Mouse (Mus musculus): ENCODE data around the gene Pilra. TPM values are rescaled to one million over a fixed set of nuclear protein-coding genes. Genes with fewer than 3 reads are reported as not detected.
A peak's percentile ranks its signal among the peaks of the same experiment; 100 is the strongest.
"Not testable (repeated sequence)": the region's sequence is repeated elsewhere in the genome, so short reads cannot be mapped to it uniquely, and the experiment has no call there.

Pilra gene
- polyA plus RNA-seq, 1 experiment from 2014 or later, result 2.1 TPM

DNA sequence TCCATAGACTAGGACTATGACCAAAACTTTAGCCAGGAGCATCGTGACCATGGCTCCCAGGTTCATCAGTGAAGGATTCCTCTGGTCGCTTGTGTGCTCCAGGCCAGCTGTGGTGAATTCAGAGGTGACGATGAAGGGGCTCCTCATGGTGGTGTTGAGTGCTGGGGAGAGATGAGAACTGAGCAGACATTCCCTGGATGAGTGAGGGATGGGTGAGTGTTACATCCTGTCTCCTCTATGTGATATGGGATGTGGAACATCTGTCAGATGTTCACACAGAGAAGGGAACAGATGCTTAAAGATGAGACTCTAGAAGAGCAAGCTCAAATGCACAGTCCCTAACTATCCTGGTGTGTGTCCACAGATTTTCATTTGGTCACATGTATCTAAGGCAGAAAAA lies 18.8 kb upstream of the Pilra start:
- H3K27ac ChIP-seq (replicated peaks), result not testable (repeated sequence)

GRCm38 (mm10) chr5:137850313-137850712 lies 14.2 kb upstream of the Pilra start:
- H3K9me3 ChIP-seq; ATAC-seq (ENCODE audit: extremely low read depth, insufficient number of reproducible peaks, low FRiP score, low TSS enrichment); H3K9ac ChIP-seq; H3K27ac ChIP-seq (replicated peaks); H3K4me3 ChIP-seq; H3K4me1 ChIP-seq; H3K27me3 ChIP-seq (replicated peaks); H3K36me3 ChIP-seq; H3K4me2 ChIP-seq: not testable (repeated sequence)
- WGBS, result 69% methylated on average over 1 of the region's 1 CpGs

More for the DNA sequence above, 18.8 kb upstream of the Pilra start:
- H3K9ac ChIP-seq; H3K4me2 ChIP-seq; H3K27me3 ChIP-seq (replicated peaks); ATAC-seq (ENCODE audit: extremely low read depth, insufficient number of reproducible peaks, low FRiP score, low TSS enrichment); H3K4me3 ChIP-seq; H3K36me3 ChIP-seq; H3K4me1 ChIP-seq; H3K9me3 ChIP-seq: not testable (repeated sequence)
- 54% methylated on average over 3 of the region's 3 CpGs for WGBS

- H3K9me3 ChIP-seq; ATAC-seq (ENCODE audit: extremely low read depth, insufficient number of reproducible peaks, low FRiP score, low TSS enrichment); H3K9ac ChIP-seq; H3K4me3 ChIP-seq; H3K36me3 ChIP-seq; H3K4me1 ChIP-seq; H3K27ac ChIP-seq (replicated peaks); H3K27me3 ChIP-seq (replicated peaks); H3K4me2 ChIP-seq: not testable (repeated sequence)
These were observed 1.0 kb upstream of the Pilra start for GRCm38 (mm10) chr5:137837110-137837509.

DNA sequence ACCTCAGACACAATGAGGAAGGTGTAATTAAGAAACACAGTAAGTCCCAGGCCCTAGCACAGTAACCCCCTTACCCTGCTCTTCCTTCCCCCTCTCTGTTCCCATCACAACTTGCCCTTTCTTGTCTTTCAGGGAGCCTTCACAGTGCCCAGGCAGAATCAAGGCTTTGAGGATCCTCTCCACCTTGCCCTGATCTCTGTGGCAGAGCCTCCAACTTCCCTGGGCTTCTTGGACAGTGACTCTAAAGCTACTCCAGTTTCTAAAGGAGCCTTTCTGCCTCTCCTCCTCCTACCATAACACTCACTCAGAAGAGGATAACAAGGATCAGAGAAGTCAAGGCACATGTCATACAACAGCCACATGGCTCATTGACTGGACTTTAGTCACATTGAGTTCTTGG lies 530 bp upstream of the Pilra start:
- Histone ChIP-seq H3K27ac (replicated peaks) (no peak overlapping the region), H3K4me1 (no peaks in the 10 kb centered on the region), H3K36me3 (no peaks in the 10 kb centered on the region), H3K9me3 (no peaks in the 10 kb centered on the region), H3K4me2 (no peak overlapping the region), H3K4me3 (no peak overlapping the region), H3K9ac (no peak overlapping the region), H3K27me3 (replicated peaks) (no peaks in the 10 kb centered on the region)
- no peak for ATAC-seq (ENCODE audit: extremely low read depth, insufficient number of reproducible peaks, low FRiP score, low TSS enrichment)

DNA sequence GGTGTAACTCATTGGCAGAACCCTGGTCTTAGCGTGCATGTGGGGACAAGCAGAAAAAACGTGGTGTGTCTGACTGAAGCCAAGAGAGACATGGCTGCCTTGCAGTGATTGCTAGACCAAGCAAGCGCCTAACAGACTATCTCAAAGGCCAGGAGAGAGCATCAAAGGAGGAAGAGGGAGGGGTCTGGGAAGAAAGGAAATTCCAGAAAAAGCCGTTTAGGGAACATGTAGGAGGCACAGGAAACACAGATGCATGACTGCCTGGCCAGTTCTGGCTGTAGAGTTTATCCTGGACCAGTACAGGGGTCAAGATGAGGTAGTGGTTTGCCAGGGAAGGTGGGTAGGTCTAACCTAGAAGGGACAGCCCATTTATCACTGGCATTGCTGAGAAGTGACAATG lies 2.6 kb downstream of the Pilra start:
- ATAC-seq (ENCODE audit: extremely low read depth, insufficient number of reproducible peaks, low FRiP score, low TSS enrichment), result no peak
- H3K27ac ChIP-seq (replicated peaks), result 0 out of 2 replicates have a peak overlapping the region, but pooled peaks have one; percentile 6
- no peaks in the 10 kb centered on the region for H3K9me3 ChIP-seq
- no peaks in the 10 kb centered on the region for H3K27me3 ChIP-seq (replicated peaks)
- no peaks in the 10 kb centered on the region for H3K4me1 ChIP-seq
- H3K4me2 ChIP-seq, result no peak overlapping the region
- H3K36me3 ChIP-seq, result no peaks in the 10 kb centered on the region
- H3K9ac ChIP-seq, result no peak overlapping the region
- 42% methylated on average over 4 of the region's 4 CpGs for WGBS
- H3K4me3 ChIP-seq, result no peak overlapping the region

GRCm38 (mm10) chr5:137831506-137831905 lies 4.6 kb downstream of the Pilra start:
- ATAC-seq (ENCODE audit: extremely low read depth, insufficient number of reproducible peaks, low FRiP score, low TSS enrichment), result no peak
- no peak overlapping the region for H3K4me2 ChIP-seq
- H3K9ac ChIP-seq, result no peak overlapping the region

DNA sequence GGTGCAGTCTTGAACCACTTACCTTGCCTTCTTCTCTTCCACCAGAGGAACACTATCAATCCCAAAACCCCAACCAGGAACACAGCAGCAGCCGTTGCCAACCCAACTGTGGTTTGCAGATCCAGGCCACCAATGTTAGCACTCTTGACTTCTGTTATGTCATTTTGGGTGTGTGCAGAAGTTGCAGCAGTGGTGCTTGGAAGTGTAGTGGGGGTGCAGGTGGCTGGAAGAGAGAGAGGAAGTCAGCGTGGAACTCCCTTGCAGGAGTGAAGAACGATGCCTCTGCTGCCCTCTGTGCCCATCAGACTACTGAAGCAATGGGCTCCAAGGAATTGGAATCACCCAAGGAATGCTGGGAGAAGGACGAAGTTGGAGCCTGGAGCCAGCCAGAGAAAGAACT lies 5.0 kb downstream of the Pilra start:
- WGBS, result 77% methylated on average over 4 of the region's 4 CpGs
- no peaks in the 10 kb centered on the region for H3K9me3 ChIP-seq
- H3K4me2 ChIP-seq, result no peak overlapping the region
- H3K27ac ChIP-seq (replicated peaks), result no peak overlapping the region
- no peak overlapping the region for H3K4me3 ChIP-seq
- H3K4me1 ChIP-seq, result no peaks in the 10 kb centered on the region
- ATAC-seq (ENCODE audit: extremely low read depth, insufficient number of reproducible peaks, low FRiP score, low TSS enrichment), result no peak
- no peak overlapping the region for H3K9ac ChIP-seq
- H3K27me3 ChIP-seq (replicated peaks), result no peaks in the 10 kb centered on the region
- no peaks in the 10 kb centered on the region for H3K36me3 ChIP-seq

More at GRCm38 (mm10) chr5:137831506-137831905, 4.6 kb downstream of the Pilra start:
- no peak overlapping the region for H3K27ac ChIP-seq (replicated peaks)
- no peaks in the 10 kb centered on the region for H3K4me1 ChIP-seq
- 58% methylated on average over 6 of the region's 6 CpGs for WGBS
- H3K9me3 ChIP-seq, result no peaks in the 10 kb centered on the region
- no peaks in the 10 kb centered on the region for H3K36me3 ChIP-seq
- no peak overlapping the region for H3K4me3 ChIP-seq
- H3K27me3 ChIP-seq (replicated peaks), result no peaks in the 10 kb centered on the region

GRCm38 (mm10) chr5:137830238-137830637 lies 5.8 kb downstream of the Pilra start:
- Histone ChIP-seq H3K4me2 (no peak overlapping the region), H3K4me1 (no peaks in the 10 kb centered on the region), H3K36me3 (no peaks in the 10 kb centered on the region), H3K27me3 (replicated peaks) (no peaks in the 10 kb centered on the region), H3K4me3 (no peak overlapping the region), H3K9me3 (no peaks in the 10 kb centered on the region), H3K9ac (no peak overlapping the region), H3K27ac (replicated peaks) (no peak overlapping the region)
- no peak for ATAC-seq (ENCODE audit: extremely low read depth, insufficient number of reproducible peaks, low FRiP score, low TSS enrichment)
- 70% methylated on average over 7 of the region's 7 CpGs for WGBS

GRCm38 (mm10) chr5:137828694-137829093 lies 7.4 kb downstream of the Pilra start:
- no peak overlapping the region for H3K4me2 ChIP-seq
- H3K27me3 ChIP-seq (replicated peaks), result no peaks in the 10 kb centered on the region
- no peaks in the 10 kb centered on the region for H3K9me3 ChIP-seq
- no peak overlapping the region for H3K27ac ChIP-seq (replicated peaks)
- WGBS, result 66% methylated on average over 6 of the region's 6 CpGs
- H3K9ac ChIP-seq, result no peak overlapping the region
- H3K4me1 ChIP-seq, result no peaks in the 10 kb centered on the region
- no peak for ATAC-seq (ENCODE audit: extremely low read depth, insufficient number of reproducible peaks, low FRiP score, low TSS enrichment)
- H3K4me3 ChIP-seq, result no peak overlapping the region
- no peaks in the 10 kb centered on the region for H3K36me3 ChIP-seq

GRCm38 (mm10) chr5:137826421-137826820 lies 9.7 kb downstream of the Pilra start:
- no peak overlapping the region for H3K9ac ChIP-seq
- WGBS, result 28% methylated on average over 7 of the region's 7 CpGs
- H3K4me3 ChIP-seq, result no peak overlapping the region
- no peaks in the 10 kb centered on the region for H3K27me3 ChIP-seq (replicated peaks)
- no peak overlapping the region for H3K27ac ChIP-seq (replicated peaks)
- H3K4me1 ChIP-seq, result no peaks in the 10 kb centered on the region
- H3K36me3 ChIP-seq, result no peaks in the 10 kb centered on the region
- H3K4me2 ChIP-seq, result no peak overlapping the region
- H3K9me3 ChIP-seq, result no peaks in the 10 kb centered on the region
- no peak for ATAC-seq (ENCODE audit: extremely low read depth, insufficient number of reproducible peaks, low FRiP score, low TSS enrichment)

DNA sequence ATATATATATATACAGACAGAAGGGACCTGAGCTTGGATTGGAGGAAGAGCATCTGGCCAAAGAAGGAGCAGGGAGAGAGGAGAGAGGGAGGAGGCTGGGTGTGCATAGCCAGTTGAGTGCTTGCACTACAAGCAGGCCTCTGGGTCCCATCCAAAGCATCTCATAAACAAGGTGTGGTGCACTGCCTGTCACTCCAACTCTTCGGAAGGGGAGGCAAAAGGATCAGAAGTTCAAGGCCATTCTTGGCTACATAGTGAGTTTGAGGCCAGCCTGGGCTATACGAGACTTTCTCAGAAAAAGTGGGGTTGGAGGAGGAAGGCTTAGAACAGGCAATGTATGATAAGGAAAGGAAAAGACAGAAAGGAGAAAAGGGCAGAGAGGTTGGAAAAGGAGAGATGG lies 10.1 kb downstream of the Pilra start:
- Histone ChIP-seq H3K9me3 (no peaks in the 10 kb centered on the region), H3K36me3 (no peaks in the 10 kb centered on the region), H3K4me3 (no peak overlapping the region), H3K27me3 (replicated peaks) (no peaks in the 10 kb centered on the region), H3K27ac (replicated peaks) (no peak overlapping the region), H3K4me1 (no peaks in the 10 kb centered on the region), H3K4me2 (no peak overlapping the region), H3K9ac (no peak overlapping the region)
- WGBS, result 60% methylated on average over 2 of the region's 2 CpGs
- ATAC-seq (ENCODE audit: extremely low read depth, insufficient number of reproducible peaks, low FRiP score, low TSS enrichment), result no peak

- Histone ChIP-seq H3K9me3 (no peaks in the 10 kb centered on the region), H3K27me3 (replicated peaks) (no peaks in the 10 kb centered on the region), H3K9ac (no peak overlapping the region), H3K27ac (replicated peaks) (no peak overlapping the region), H3K4me2 (no peak overlapping the region), H3K36me3 (no peaks in the 10 kb centered on the region), H3K4me1 (no peaks in the 10 kb centered on the region), H3K4me3 (no peak overlapping the region)
- ATAC-seq (ENCODE audit: extremely low read depth, insufficient number of reproducible peaks, low FRiP score, low TSS enrichment), result no peak
- 83% methylated on average over 3 of the region's 3 CpGs for WGBS
These were observed 11.1 kb downstream of the Pilra start for GRCm38 (mm10) chr5:137825030-137825429.
